Mouse (Mus musculus) liver, adult 2 months (tissue): Measurements from ENCODE around the gene Esrrb.

Experiments used
- CTCF ChIP-seq: fragments of 200-500 bp; IDR thresholded peaks from 2 replicates; pipeline ENCODE4 v1.5.1; 2011; ENCODE audit warnings: low read depth, low read length, control low read depth
- POLR2A ChIP-seq: fragments of 200-500 bp; IDR thresholded peaks from 2 replicates; pipeline ENCODE4 v1.6.1; 2011; ENCODE audit warnings: low read length, control low read depth; ENCODE audit not compliant: insufficient read depth; ENCODE audit errors: extremely low read depth

DNA sequence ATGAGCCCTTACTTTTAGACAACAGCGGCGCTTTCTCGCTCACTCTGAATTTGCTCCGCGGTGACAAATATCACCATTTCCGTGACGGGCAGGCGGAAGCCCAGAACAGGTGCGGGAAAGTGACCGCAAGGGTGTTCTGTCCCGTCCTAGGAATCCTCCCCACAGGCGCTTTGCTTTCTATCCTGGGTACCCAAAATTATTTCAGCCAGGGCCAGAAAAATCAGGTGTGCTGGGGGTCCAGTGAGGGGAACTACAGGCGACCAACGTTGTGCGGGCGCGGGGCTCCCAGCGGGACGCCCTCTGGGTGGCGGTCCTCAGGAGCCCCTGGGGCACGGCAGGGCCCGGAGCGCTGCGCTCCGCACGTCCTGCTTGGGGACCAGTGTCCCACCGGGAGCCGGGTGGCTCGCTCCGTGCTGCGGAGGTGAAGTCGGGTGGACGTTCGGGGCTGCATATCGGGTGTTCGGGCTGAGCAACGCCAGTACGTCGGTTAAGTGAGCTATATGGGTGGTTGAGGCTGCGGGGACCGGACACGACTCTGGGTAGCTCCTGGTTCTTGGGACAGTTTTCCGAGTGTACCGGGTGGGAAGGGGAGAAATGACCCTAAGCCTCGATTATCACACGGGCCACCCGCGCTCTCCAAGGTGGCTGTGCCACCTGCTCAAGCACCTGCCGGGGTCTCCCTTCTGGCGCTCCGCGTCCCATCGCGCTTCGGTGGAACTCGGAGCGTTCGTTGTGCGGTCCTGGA is 61.4 kb downstream of the Esrrb start:
- TF ChIP-seq CTCF, result no peak
- TF ChIP-seq POLR2A, result no peak
